Mouse (Mus musculus): ENCODE results near the gene Gga3. TPM values are rescaled to one million over a fixed set of nuclear protein-coding genes. Genes with fewer than 3 reads are reported as not detected.

The Gga3 gene
- total and polyA plus RNA-seq, 3 experiments, result 7.7 to 39.8 (median 18.7) TPM

- peak overlapping the region; percentile 28 for H3K9ac ChIP-seq (ENCODE audit: insufficient read depth, low read depth)
- H3K4me3 ChIP-seq (replicated peaks in 1 of 3; ENCODE audit: low read depth in 2 of 3, low read length in 2 of 3, poor library complexity in 1 of 3), result peak overlapping the region in 2 of 3 experiments; percentile 19 to 24
- H3K27ac ChIP-seq (ENCODE audit: insufficient read depth, low read depth), result peak overlapping the region; percentile 98
- in situ Hi-C loops (cut with MboI; ENCODE audit: low pct_ligation_motif_present, low pct_unique_long_range_greater_than_20kb, low sequenced_read_pairs), result loop anchor here (5.0 to 25.0 kb wide), 3 partner anchors 72 to 772 kb away; partner anchors contain the start of genes Caskin2, Rnf157 and Tsen54
- dilution Hi-C loops (cut with MboI; ENCODE audit: extremely low pct_ligation_motif_present, extremely low pct_unique_long_range_greater_than_20kb, low sequenced_read_pairs), result no loop called here
- no peaks in the 10 kb centered on the region for H3K27me3 ChIP-seq (replicated peaks)
- TF ChIP-seq TCF12 (IDR thresholded peaks at IDR 0.05; ENCODE audit: low read depth, low read length) (no peak), MYC (IDR thresholded peaks at IDR 0.05; ENCODE audit: low read depth, low read length) (peak; percentile 55; the same call in 1 of the 2 replicates), UBTF (IDR thresholded peaks at IDR 0.05; ENCODE audit: low read depth, low read length) (no peak), MAFK (IDR thresholded peaks at IDR 0.05; ENCODE audit: insufficient replicate concordance, low read length) (no peak), HCFC1 (IDR thresholded peaks at IDR 0.05; ENCODE audit: low read depth, low read length) (no peak; the same call in 1 of the 2 replicates), CHD2 (IDR thresholded peaks at IDR 0.05; ENCODE audit: low read length) (no peak)
- no peak for DNase-seq (ENCODE audit: extremely low read depth)
- H3K36me3 ChIP-seq (replicated peaks in 1 of 2; ENCODE audit: control insufficient read depth in 1 of 2, insufficient read depth in 1 of 2, low read length in 1 of 2), result peaks cover 10 to 14% of the 10 kb centered on the region in 2 experiments
- H3K9me3 ChIP-seq (replicated peaks; ENCODE audit: low read length), result no peaks in the 10 kb centered on the region
- peaks cover 54 to 84% of the 10 kb centered on the region in 2 experiments for H3K4me1 ChIP-seq (ENCODE audit: control insufficient read depth in 1 of 2, insufficient read depth in 2 of 2)
- peak overlapping the region; percentile 64 for H3K4me2 ChIP-seq (ENCODE audit: insufficient read depth, low read depth, poor library complexity, severe bottlenecking)
- H3K79me2 ChIP-seq (replicated peaks; ENCODE audit: control insufficient read depth, extremely low read depth, insufficient read depth, poor library complexity, severe bottlenecking), result peaks cover 12% of the 10 kb centered on the region
These were observed 36.5 kb upstream of the Gga3 start for GRCm38 (mm10) chr11:115640311-115640828.

- in situ Hi-C loops (cut with MboI; ENCODE audit: low pct_ligation_motif_present, low pct_unique_long_range_greater_than_20kb, low sequenced_read_pairs), result loop anchor here (25.0 kb wide), 1 partner anchor 773 kb away; the partner anchor contains the start of gene Rnf157
These were observed 35.7 kb upstream of the Gga3 start for GRCm38 (mm10) chr11:115639540-115639939.

More at GRCm38 (mm10) chr11:115639540-115639939, 35.7 kb upstream of the Gga3 start:
- peaks cover 7% of the 10 kb centered on the region for H3K79me2 ChIP-seq (replicated peaks; ENCODE audit: control insufficient read depth, extremely low read depth, insufficient read depth, poor library complexity, severe bottlenecking)
- no peak overlapping the region; the same call in 1 of the 2 replicates for H3K9ac ChIP-seq (ENCODE audit: insufficient read depth, low read depth)
- TF ChIP-seq ZNF384 (IDR thresholded peaks at IDR 0.05; ENCODE audit: low read depth, low read length) (no peak; the same call in 1 of the 2 replicates), MEF2A (IDR thresholded peaks at IDR 0.05; ENCODE audit: borderline replicate concordance, low read depth, low read length) (0 out of 2 replicates have a peak, but pooled peaks have one; percentile 45), CHD2 (IDR thresholded peaks at IDR 0.05; ENCODE audit: low read length) (peak; percentile 42; the same call in 1 of the 2 replicates), MAX (IDR thresholded peaks at IDR 0.05; ENCODE audit: low read length) (peak; percentile 47), NELFE (IDR thresholded peaks at IDR 0.05; ENCODE audit: low read depth, low read length) (peak; percentile 12; the same call in 1 of the 2 replicates), KAT2A (IDR thresholded peaks at IDR 0.05; ENCODE audit: insufficient replicate concordance, low read length) (no peak), EP300 (IDR thresholded peaks at IDR 0.05; ENCODE audit: low read length) (0 out of 2 replicates have a peak, but pooled peaks have one; percentile 9), ETS1 (conservative IDR thresholded peaks at IDR 0.05; ENCODE audit: low read depth, low read length) (0 out of 2 replicates have a peak, but pooled peaks have one; percentile 11), UBTF (IDR thresholded peaks at IDR 0.05; ENCODE audit: low read depth, low read length) (no peak), MXI1 (IDR thresholded peaks at IDR 0.05; ENCODE audit: low read depth, low read length) (peak; percentile 15; the same call in 1 of the 2 replicates), CHD1 (IDR thresholded peaks at IDR 0.05; ENCODE audit: low read depth, low read length) (0 out of 2 replicates have a peak, but pooled peaks have one; percentile 5), HCFC1 (IDR thresholded peaks at IDR 0.05; ENCODE audit: low read depth, low read length) (no peak), SIN3A (IDR thresholded peaks at IDR 0.05; ENCODE audit: low read length) (0 out of 2 replicates have a peak, but pooled peaks have one; percentile 51), POLR2AphosphoS2 (IDR thresholded peaks at IDR 0.05; ENCODE audit: low read depth, low read length) (no peak; the same call in 1 of the 2 replicates), MAFK (IDR thresholded peaks at IDR 0.05; ENCODE audit: insufficient replicate concordance, low read length) (no peak), ZKSCAN1 (IDR thresholded peaks at IDR 0.05; ENCODE audit: borderline replicate concordance, low read depth, low read length) (no peak), JUND (conservative IDR thresholded peaks at IDR 0.05; ENCODE audit: low read depth, low read length) (no peak), RAD21 (IDR thresholded peaks at IDR 0.05; ENCODE audit: low read depth, low read length) (no peak)
- H3K9me3 ChIP-seq (replicated peaks; ENCODE audit: low read length), result no peaks in the 10 kb centered on the region
- peak overlapping the region; percentile 98 for H3K27ac ChIP-seq (ENCODE audit: insufficient read depth, low read depth)
- H3K4me2 ChIP-seq (ENCODE audit: insufficient read depth, low read depth, poor library complexity, severe bottlenecking), result no peak overlapping the region
- peak overlapping the region in 2 of 3 experiments; percentile 9 for H3K4me3 ChIP-seq (replicated peaks in 1 of 3; ENCODE audit: low read depth in 2 of 3, low read length in 2 of 3, poor library complexity in 1 of 3)
- peaks cover 49 to 83% of the 10 kb centered on the region in 2 experiments for H3K4me1 ChIP-seq (ENCODE audit: control insufficient read depth in 1 of 2, insufficient read depth in 2 of 2)
- dilution Hi-C loops (cut with MboI; ENCODE audit: extremely low pct_ligation_motif_present, extremely low pct_unique_long_range_greater_than_20kb, low sequenced_read_pairs), result no loop called here
- peaks cover 6 to 8% of the 10 kb centered on the region in 2 experiments for H3K36me3 ChIP-seq (replicated peaks in 1 of 2; ENCODE audit: control insufficient read depth in 1 of 2, insufficient read depth in 1 of 2, low read length in 1 of 2)
- no peaks in the 10 kb centered on the region for H3K27me3 ChIP-seq (replicated peaks)
- no peak for DNase-seq (ENCODE audit: extremely low read depth)
